Mouse (Mus musculus) testis, adult 2 months (tissue): Measurements from ENCODE around the gene Auts2.

Experiments
- CTCF ChIP-seq: fragments of 200-500 bp; IDR thresholded peaks from 2 replicates; pipeline ENCODE4 v1.5.1; 2012; ENCODE audit warnings: low read depth, mild to moderate bottlenecking, inconsistent platforms, low read length, moderate library complexity; ENCODE audit not compliant: control insufficient read depth, insufficient read depth, insufficient replicate concordance
- POLR2A ChIP-seq: fragments of 200-500 bp; IDR thresholded peaks from 2 replicates; pipeline ENCODE4 v1.6.1; 2012; ENCODE audit warnings: low read depth, mild to moderate bottlenecking, inconsistent platforms, low read length, moderate library complexity; ENCODE audit not compliant: control insufficient read depth

DNA sequence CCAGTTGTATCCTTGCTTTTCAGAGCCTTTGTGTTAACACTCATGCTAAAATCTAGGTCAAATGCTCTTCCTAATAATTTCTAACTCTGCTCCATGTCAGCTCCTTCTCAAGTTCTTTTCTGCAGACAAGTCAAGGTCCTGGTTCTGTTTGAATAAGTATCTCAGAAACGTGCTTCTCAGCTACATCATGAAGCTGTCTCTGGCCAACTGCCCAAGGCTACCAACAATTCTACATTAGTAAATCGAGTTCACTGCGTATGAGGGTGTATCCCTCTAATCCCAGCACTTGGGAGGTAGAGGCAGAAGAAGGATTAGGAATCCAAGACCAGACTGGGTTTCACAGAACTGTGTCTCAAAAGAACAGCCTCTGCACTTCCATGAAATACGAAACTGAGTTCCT, 1109.9 kb downstream of the Auts2 start:
- TF ChIP-seq CTCF (no peak), POLR2A (no peak)
